Mouse (Mus musculus) layer of hippocampus, postnatal 36 days (tissue): ENCODE data around the gene Mep1a. TPM values are rescaled to one million over a fixed set of nuclear protein-coding genes. Genes with fewer than 3 reads are reported as not detected.
"Not testable (repeated sequence)": the region's sequence is repeated elsewhere in the genome, so short reads cannot be mapped to it uniquely, and the experiment has no call there.

Experiments
- DNase-seq, 2 experiments: peaks; one replicate each; pipeline ENCODE4 v3.0.0; 2022
- total RNA-seq, 2 experiments: library from RNA; stranded (reverse); gene quantifications; 2 replicates each; pipeline ENCODE4 v1.2.3; 2021

The Mep1a gene
- total RNA-seq = not detected

GRCm38 (mm10) chr17:43502592-43502991 is at the start of gene Mep1a:
TSS of gene Mep1a (minus strand) at chr17:43502812.
- DNase-seq = no peak

DNA sequence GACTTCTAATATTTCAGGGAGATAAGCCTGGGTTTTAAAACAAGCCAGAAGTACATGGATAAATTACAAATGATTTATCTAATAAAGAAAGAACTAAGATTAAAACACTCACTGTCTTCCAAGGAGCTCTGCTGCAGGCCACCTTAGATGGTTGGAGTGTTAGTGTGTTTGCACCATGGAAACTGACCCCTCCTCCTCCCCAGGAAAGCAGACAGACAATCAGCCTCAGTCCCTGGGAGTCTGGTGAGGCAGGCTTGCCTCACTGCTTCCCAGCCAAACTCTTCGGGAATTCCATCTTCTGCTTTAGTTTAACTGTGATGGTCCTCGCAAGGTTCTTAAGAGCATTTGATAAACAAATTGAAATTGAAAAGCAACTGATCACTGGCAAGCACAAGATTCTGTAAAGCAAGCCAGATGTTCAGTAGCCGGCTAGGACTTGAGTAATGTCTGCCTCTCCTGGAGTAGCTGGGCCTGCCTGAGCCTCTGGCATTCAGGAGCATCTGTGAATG is 48.6 kb upstream of the Mep1a start:
- DNase-seq = no peak

GRCm38 (mm10) chr17:43544040-43544439 is 41.4 kb upstream of the Mep1a start:
- no peak for DNase-seq

- DNase-seq = no peak
These were observed 40.9 kb upstream of the Mep1a start, which contains the start of gene Ankrd66 for GRCm38 (mm10) chr17:43543539-43543938. TSS of gene Ankrd66 (minus strand) at chr17:43543639.

DNA sequence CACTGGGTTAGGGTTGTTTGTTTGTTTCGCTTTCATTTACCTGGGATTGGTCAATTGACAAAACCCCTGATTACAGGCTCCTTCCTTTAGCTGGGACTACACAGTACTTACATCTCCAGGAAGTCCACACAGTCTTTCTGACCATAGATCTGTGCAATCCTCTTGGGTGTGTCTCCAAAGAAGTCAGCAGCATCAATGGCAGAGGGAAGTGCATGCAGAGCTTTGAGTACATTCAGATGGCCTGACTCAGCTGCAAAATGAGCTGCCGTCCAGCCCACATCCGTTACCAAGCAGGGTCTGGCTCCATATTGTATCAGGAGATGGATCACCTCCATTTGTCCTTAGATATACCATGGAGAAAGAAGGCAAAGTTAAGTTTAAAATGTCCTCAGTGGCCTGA is 36.2 kb upstream of the Mep1a start:
- no peak for DNase-seq

DNA sequence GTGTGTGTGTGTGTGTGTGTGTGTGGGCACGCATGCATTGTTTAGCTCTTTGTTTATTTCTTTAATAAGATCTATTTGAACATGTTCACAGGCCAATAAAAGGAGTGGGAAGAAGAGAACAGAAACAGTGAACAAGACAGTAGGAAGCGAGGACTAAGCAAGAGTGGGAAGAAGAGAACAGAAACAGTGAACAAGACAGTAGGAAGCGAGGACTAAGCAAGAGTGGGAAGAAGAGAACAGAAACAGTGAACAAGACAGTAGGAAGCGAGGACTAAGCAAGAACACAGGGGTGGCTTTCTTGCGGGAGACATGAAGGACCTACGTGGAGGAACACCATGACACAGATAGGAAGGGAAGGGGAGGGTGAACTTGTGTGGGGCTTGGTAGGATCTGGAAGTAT is 34.2 kb upstream of the Mep1a start:
- DNase-seq = not testable (repeated sequence)

- peak; percentile 17 to 28 for DNase-seq
These were observed 32.0 kb upstream of the Mep1a start for GRCm38 (mm10) chr17:43534362-43535222.

DNA sequence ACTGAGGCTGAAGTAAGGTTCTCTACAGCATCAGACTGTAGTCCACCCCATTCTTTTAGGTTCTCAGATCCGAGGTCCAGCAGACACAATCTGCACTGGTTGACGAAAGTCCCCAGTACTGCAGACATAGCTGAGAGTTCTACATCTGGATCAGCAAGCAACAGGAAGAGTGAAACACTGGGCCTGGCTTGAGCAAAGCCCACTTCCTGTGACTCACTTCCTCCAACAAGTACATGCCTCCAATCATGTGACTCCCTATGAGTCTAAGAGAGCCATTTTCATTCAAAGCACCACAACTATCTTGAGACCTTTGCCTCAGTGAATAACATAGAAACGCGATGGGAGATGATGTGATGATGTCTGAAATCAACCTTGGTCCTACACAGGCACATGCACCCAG is 28.6 kb upstream of the Mep1a start:
- DNase-seq = no peak

DNA sequence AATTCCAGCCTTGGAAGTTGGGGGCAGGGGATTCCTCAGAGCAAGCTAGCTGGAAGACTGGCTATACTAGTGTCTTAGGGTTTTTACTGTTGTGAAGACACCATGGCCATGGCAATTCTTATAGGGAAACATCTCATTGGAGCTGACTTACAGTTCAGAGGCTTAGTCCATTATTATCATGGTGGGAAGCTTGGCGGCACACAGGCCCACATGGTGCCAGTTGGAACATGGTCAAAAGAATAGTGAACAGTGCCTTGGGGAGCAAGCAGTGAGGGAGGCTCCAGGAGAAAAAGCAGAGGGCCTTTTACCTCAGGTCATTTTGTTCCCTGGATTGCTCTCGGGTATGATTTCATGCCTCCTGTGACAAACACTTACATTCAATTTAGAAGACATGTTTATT is 27.9 kb upstream of the Mep1a start:
- DNase-seq = peak; percentile 1 to 5

- DNase-seq = no peak
These were observed 17.6 kb upstream of the Mep1a start for GRCm38 (mm10) chr17:43520166-43520565.

- DNase-seq = peak; percentile 44 to 48
These were observed 16.2 kb upstream of the Mep1a start for GRCm38 (mm10) chr17:43518644-43519409.

GRCm38 (mm10) chr17:43510782-43511181 is 8.2 kb upstream of the Mep1a start:
- no peak for DNase-seq

DNA sequence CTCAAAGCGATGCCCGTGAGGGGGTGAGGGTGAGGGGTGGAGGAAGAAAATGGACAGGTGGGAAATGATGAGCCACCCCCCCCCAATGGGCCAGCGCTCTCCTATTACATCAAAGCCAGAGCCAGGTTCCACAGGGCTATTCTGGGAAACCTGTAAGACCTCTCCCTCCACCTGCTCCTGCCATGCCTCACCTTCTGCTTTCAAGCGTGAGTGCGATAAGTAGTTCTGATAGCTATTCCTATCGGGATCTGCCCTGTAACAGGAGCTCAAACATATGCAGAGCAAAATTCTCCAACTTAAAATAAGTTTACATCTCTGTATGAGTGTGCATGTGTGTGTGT is 2.0 kb upstream of the Mep1a start:
- DNase-seq = no peak

GRCm38 (mm10) chr17:43503861-43504593 is 1.4 kb upstream of the Mep1a start:
- no peak for DNase-seq

- DNase-seq = no peak
These were observed 981 bp downstream of the Mep1a start for GRCm38 (mm10) chr17:43501631-43502030.

DNA sequence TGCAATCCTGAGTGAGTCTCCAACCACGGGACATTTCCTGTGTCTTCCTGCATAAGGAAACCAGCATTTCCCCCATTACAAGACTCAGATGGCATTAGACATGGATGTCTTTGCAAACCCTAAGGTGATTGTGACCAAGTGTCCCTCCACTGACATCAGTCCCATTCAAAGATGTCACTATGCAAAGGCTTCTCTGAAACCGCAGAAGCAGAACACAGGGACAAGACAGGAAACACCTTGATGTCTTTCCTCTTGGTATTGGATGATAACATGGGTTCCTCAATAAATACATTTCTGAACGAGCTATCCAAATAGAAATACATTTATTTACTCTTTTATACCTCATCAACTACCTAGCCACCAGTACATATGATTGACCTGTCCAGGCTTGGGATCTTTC is 1.4 kb downstream of the Mep1a start:
- no peak for DNase-seq

- DNase-seq = no peak
These were observed 2.1 kb downstream of the Mep1a start for GRCm38 (mm10) chr17:43500513-43500912.

- no peak for DNase-seq
These were observed 5.1 kb downstream of the Mep1a start for GRCm38 (mm10) chr17:43497521-43497920.

- no peak for DNase-seq
These were observed 7.1 kb downstream of the Mep1a start for GRCm38 (mm10) chr17:43495502-43495901.

GRCm38 (mm10) chr17:43490371-43490770 is 12.2 kb downstream of the Mep1a start:
- DNase-seq = not testable (repeated sequence)

- DNase-seq = no peak
These were observed 14.0 kb downstream of the Mep1a start for GRCm38 (mm10) chr17:43488439-43489151.

- no peak for DNase-seq
These were observed 16.6 kb downstream of the Mep1a start for GRCm38 (mm10) chr17:43485982-43486381.
